Mouse (Mus musculus) right cerebral cortex, adult 2 months (tissue): Measurements from ENCODE around the gene Ercc8.
A peak's percentile ranks its signal among the peaks of the same experiment; 100 is the strongest.

ENCODE experiments used
- DNase-seq, 2 experiments: peaks; one replicate each; pipeline ENCODE4 v3.0.0; 2021 to 2022; ENCODE audit warnings: low spot score in 2 of 2

Gene Ercc8

GRCm38 (mm10) chr13:108219773-108220172 lies 61.2 kb downstream of the Ercc8 start:
- DNase-seq = no peak

GRCm38 (mm10) chr13:108229191-108229590 lies 70.7 kb downstream of the Ercc8 start:
- DNase-seq = no peak

GRCm38 (mm10) chr13:108229634-108230330 lies 71.3 kb downstream of the Ercc8 start:
- no peak for DNase-seq

- peak in 1 of 2 experiments; percentile 13 for DNase-seq
Observed at GRCm38 (mm10) chr13:108240012-108240411, 81.5 kb downstream of the Ercc8 start.

- DNase-seq = no peak
Observed at GRCm38 (mm10) chr13:108241715-108242114, 83.2 kb downstream of the Ercc8 start.
